In the genomic region with DNA sequence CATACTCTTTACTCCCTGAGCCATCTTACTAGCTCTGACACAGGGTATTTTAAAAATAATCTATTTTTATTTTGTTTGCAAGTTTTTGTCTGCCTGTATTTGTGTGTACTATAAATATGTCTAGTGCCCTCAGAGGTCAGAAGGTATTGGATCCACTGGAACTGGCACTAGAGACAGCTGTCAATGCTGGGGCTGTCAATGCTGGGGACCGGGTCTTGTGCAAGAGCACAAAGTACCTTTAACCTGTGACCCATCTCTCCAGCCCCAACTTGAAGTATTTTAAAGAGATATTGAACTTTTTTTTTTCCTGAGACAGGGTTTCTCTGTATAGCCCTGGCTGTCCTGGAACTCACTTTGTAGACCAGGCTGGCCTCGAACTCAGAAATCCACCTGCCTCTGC, we compare ENCODE assay signal across 34 mouse cellular contexts. TPM values are rescaled to one million over a fixed set of nuclear protein-coding genes. Genes with fewer than 3 reads are reported as not detected.
"Had no signal": no experiment of that assay in that cellular context is flagged by ENCODE, and none has a peak within 500 bp of the region (broad histone marks: within the 10 kb centered on the region; RNA-seq: fewer than 3 reads in every experiment).

No protein-coding gene starts in this region.

- H3K4me1 ChIP-seq: embryonic facial prominence, embryonic 12.5 days; embryonic facial prominence, embryonic 13.5 days; embryonic facial prominence, embryonic 15.5 days; forebrain, embryonic 10.5 days; forebrain, embryonic 12.5 days; forebrain, embryonic 13.5 days; forebrain, embryonic 15.5 days had no signal

- DNase-seq: cerebellum, adult 2 months; cerebellum, adult 8-10 months; cerebellum, adult 9-10 months; cerebellum, adult 9-11 months; cerebellum, postnatal 10 days; cerebellum, postnatal 14 days; cerebellum, postnatal 25 days; cerebellum, postnatal 36 days; embryo, embryonic 11 days; forebrain, postnatal 0 days; gastrocnemius, adult 2 months; gastrocnemius, postnatal 10 days; gastrocnemius, postnatal 14 days; gastrocnemius, postnatal 25 days; gastrocnemius, postnatal 36 days; heart, adult 11 months; heart, adult 18-20 months; heart, adult 2 months had no signal

- ATAC-seq: forebrain, embryonic 13.5 days; forebrain, embryonic 14.5 days; forebrain, embryonic 15.5 days; forebrain, embryonic 16.5 days; forebrain, postnatal 0 days had no signal

- H3K9me3 ChIP-seq: embryonic facial prominence, embryonic 12.5 days; embryonic facial prominence, embryonic 15.5 days had no signal

- H3K27me3 ChIP-seq: embryonic facial prominence, embryonic 12.5 days; embryonic facial prominence, embryonic 15.5 days; forebrain, embryonic 12.5 days; forebrain, embryonic 13.5 days; forebrain, embryonic 15.5 days had no signal

- H3K27ac ChIP-seq: embryonic facial prominence, embryonic 10.5 days; embryonic facial prominence, embryonic 12.5 days; embryonic facial prominence, embryonic 13.5 days; embryonic facial prominence, embryonic 15.5 days; forebrain, embryonic 10.5 days; forebrain, embryonic 12.5 days; forebrain, embryonic 13.5 days; forebrain, embryonic 15.5 days; gastrocnemius, adult 2 months; heart, adult 2 months had no signal

- H3K36me3 ChIP-seq: embryonic facial prominence, embryonic 10.5 days; embryonic facial prominence, embryonic 12.5 days; embryonic facial prominence, embryonic 13.5 days; embryonic facial prominence, embryonic 15.5 days; forebrain, embryonic 10.5 days; forebrain, embryonic 12.5 days; forebrain, embryonic 15.5 days had no signal

- H3K4me2 ChIP-seq: embryonic facial prominence, embryonic 12.5 days; embryonic facial prominence, embryonic 13.5 days; embryonic facial prominence, embryonic 15.5 days; forebrain, embryonic 12.5 days; forebrain, embryonic 13.5 days; forebrain, embryonic 15.5 days had no signal

- H3K9ac ChIP-seq: embryonic facial prominence, embryonic 12.5 days; embryonic facial prominence, embryonic 13.5 days; embryonic facial prominence, embryonic 15.5 days; forebrain, embryonic 12.5 days; forebrain, embryonic 13.5 days; forebrain, embryonic 15.5 days; forebrain, postnatal 0 days had no signal

- H3K4me3 ChIP-seq: embryonic facial prominence, embryonic 10.5 days; embryonic facial prominence, embryonic 12.5 days; embryonic facial prominence, embryonic 13.5 days; embryonic facial prominence, embryonic 15.5 days; erythroblast, embryonic 14.5 days; forebrain, embryonic 10.5 days; forebrain, embryonic 12.5 days; forebrain, embryonic 13.5 days; forebrain, embryonic 15.5 days; gastrocnemius, adult 2 months; heart, adult 2 months had no signal

RNA-seq across cellular contexts. Expression of a gene that starts 39.5 kb away (rescaled TPM):
- polyA plus RNA-seq: erythroblast, embryonic 14.5 days had no signal

RNA-seq across cellular contexts. Expression of a gene that starts 59.3 kb away (rescaled TPM):
- total RNA-seq: common myeloid progenitor, adult 5-6 weeks; granulocyte monocyte progenitor cell, adult 5-6 weeks had no signal
- polyA plus RNA-seq: embryonic facial prominence, embryonic 11.5 days; embryonic facial prominence, embryonic 12.5 days; embryonic facial prominence, embryonic 13.5 days; embryonic facial prominence, embryonic 14.5 days; embryonic facial prominence, embryonic 15.5 days; erythroblast, embryonic 14.5 days; forebrain, embryonic 10.5 days; forebrain, embryonic 11.5 days; forebrain, embryonic 12.5 days; forebrain, embryonic 13.5 days; forebrain, embryonic 14.5 days; forebrain, embryonic 15.5 days; forebrain, embryonic 16.5 days had no signal
